Mouse (Mus musculus): ENCODE data around the gene Krt222.

GRCm38 (mm10) chr11:99230261-99231048, 13.4 kb downstream of the Krt222 start, which contains the start of gene Smarce1:
- TF ChIP-seq CTCF (IDR thresholded peaks at IDR 0.05; ENCODE audit: extremely low read depth, insufficient read length, insufficient replicate concordance, low read depth, low read length) (no peak), POLR2A (IDR thresholded peaks at IDR 0.05; ENCODE audit: low read depth, low read length) (peak; percentile 52; the same call in 1 of the 2 replicates)

Data from small intestine, adult 2 months (tissue).